Mouse (Mus musculus) gastrocnemius, postnatal 10 days (tissue): ENCODE data around the gene Olfr720. TPM values are rescaled to one million over a fixed set of nuclear protein-coding genes. Genes with fewer than 3 reads are reported as not detected.

Source experiments
- DNase-seq: peaks from one replicate; pipeline ENCODE4 v3.0.0; 2021; ENCODE audit warnings: mixed read lengths
- long read RNA-seq, 2 experiments: library from polyadenylated mRNA; stranded (forward); transcript quantifications; one replicate each; pipeline ENCODE4 v2.0.0; 2021
- total RNA-seq, 2 experiments: library from RNA; stranded (reverse); gene quantifications; 2 replicates each; pipeline ENCODE4 v1.2.3; 2021

Olfr720 gene
- not detected for total RNA-seq
- long read RNA-seq, experiment 1: 0 reads
- long read RNA-seq, experiment 2: 0 reads

GRCm38 (mm10) chr14:14186738-14187137, at the start of gene Olfr720:
Olfr720 (minus strand) TSS chr14:14186838.
- DNase-seq: no peak

Other genes starting within 250 kb of the Olfr720 start
- gene Atxn7, start 225.4 kb downstream of the Olfr720 start, total RNA-seq: 10 to 100 TPM; 14.9 to 15.4 TPM
- gene Thoc7, start 225.0 kb downstream of the Olfr720 start, total RNA-seq: 100 to 1,000 TPM; 128 to 132 TPM
- gene Psmd6, start 65.9 kb downstream of the Olfr720 start, total RNA-seq: 100 to 1,000 TPM; 177 to 194 TPM
- gene Olfr31, start 136.0 kb upstream of the Olfr720 start, total RNA-seq: not detected
- gene Il3ra, start 159.4 kb upstream of the Olfr720 start, total RNA-seq: 1 to 10 TPM; 3.5 to 5.7 TPM
- gene Olfr721-ps1, start 214.5 kb upstream of the Olfr720 start, total RNA-seq: not detected